Mouse (Mus musculus) E14TG2a.4 (cell line): ENCODE measurements at regions not wholly inside any gene's neighbourhood (a gene's known extent, or its start where the extent isn't known, plus 50 kb on each side); places are given as distances from the start of the nearest gene placed in this dataset.

Experiments
- CTCF ChIP-seq: conservative IDR thresholded peaks from 2 replicates; pipeline ENCODE4 v1.5.1; 2014; ENCODE audit warnings: low read length
- POU5F1 ChIP-seq: IDR thresholded peaks from 2 replicates; pipeline ENCODE4 v1.6.1; 2014; ENCODE audit warnings: low read length, borderline replicate concordance

DNA sequence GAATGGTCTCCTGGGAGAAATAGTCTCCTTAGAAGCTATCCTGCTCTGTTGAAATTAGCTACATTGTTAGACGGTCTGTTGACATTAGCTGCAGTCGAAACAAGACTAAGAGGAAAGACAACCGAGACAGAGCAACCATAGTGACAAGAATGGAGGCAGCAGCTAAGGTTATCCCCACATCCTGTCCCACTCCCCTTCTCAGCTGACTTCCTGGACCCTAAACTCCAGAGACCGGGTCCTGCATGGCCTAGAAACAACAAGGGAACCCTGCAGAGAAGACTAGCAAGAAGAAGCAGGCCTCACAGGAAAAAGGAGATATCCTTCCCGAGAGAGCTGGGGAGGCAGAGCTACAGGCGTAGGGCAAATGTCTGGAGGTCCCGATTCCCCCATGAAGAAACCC, 102.0 kb downstream of the Fam168b start:
- TF ChIP-seq CTCF (no peak), POU5F1 (no peak)
